Comparison of ENCODE assay signal across 8 mouse cellular contexts in the genomic region with DNA sequence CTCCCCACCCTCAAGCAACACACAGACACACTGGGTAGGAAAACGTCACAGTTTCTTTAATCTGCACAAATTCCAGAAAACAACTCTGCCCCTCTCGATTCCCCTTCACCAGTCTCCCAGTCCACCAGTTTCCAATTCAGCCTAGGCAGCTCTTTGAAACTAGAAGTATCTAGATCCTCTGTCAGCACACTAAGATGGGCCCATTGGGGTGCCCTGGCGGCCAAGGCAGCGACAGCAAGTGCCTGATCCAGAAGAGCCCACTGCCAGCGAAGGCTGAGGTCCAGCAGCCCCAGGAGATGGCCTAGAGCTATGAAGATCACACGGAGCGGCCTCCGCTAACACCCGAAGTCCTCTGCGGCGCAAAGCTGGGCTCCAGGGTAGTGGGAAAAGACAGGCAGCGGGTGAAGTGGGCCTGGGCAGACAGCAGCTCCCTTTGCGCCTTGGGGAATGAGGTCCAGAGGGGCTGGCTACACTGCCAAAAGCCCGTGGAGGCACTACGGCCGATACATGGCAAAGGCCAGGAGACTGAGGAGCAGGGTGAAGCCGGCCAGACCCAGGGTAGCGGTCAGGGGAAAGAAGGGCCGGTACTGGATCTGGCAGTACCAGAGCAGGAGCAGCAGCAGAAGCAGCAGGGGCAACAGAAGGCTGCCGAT. TPM values are rescaled to one million over a fixed set of nuclear protein-coding genes. Genes with fewer than 3 reads are reported as not detected.
A peak's percentile ranks its signal among the peaks of the same experiment; 100 is the strongest.
DNase-seq lines count a peak whose midpoint lies in the region; ATAC-seq and TF ChIP-seq lines count a peak whose summit lies in the region.

No protein-coding gene starts in this region.

- peak overlapping the region; percentile 81 for H3K27ac ChIP-seq in testis, adult 2 months (ENCODE audit: control insufficient read depth, insufficient read depth, low read depth, low read length)
- peak overlapping the region; percentile 78; the same call in 1 of the 2 replicates for H3K27ac ChIP-seq in intestine, postnatal 0 days (ENCODE audit: low read depth, low read length)
- peak overlapping the region; percentile 69 for H3K27ac ChIP-seq in small intestine, adult 2 months (ENCODE audit: insufficient read depth, low read depth, low read length)

- WGBS in intestine, postnatal 0 days: 59% methylated on average over 20 of the region's 20 CpGs
- WGBS in small intestine, adult 2 months: 62% methylated on average over 20 of the region's 20 CpGs

- DNase-seq in cerebellum, postnatal 25 days: peak; percentile 35 to 51
- no peak for DNase-seq in cerebellum, postnatal 4 days (ENCODE audit: low spot score in 2 of 2)
- no peak for DNase-seq in testis, postnatal 10 days (ENCODE audit: low spot score)
- DNase-seq in spleen, postnatal 4 days (ENCODE audit: low spot score in 2 of 2): no peak
- DNase-seq in Muller cell, postnatal 12 days (ENCODE audit: inconsistent ontology term): no peak

- no peaks in the 10 kb centered on the region for H3K27me3 ChIP-seq in testis, adult 2 months (ENCODE audit: control insufficient read depth, insufficient read depth, low read length)
- no peaks in the 10 kb centered on the region for H3K27me3 ChIP-seq in intestine, postnatal 0 days (replicated peaks; ENCODE audit: control insufficient read depth, insufficient read depth, low read length)
- no peaks in the 10 kb centered on the region for H3K27me3 ChIP-seq in small intestine, adult 2 months (ENCODE audit: control insufficient read depth, insufficient read depth, low read length)

- peak overlapping the region; percentile 70 for H3K9ac ChIP-seq in intestine, postnatal 0 days (ENCODE audit: low read depth, low read length)

- TF ChIP-seq POLR2A in testis, adult 2 months (IDR thresholded peaks at IDR 0.05; ENCODE audit: control insufficient read depth, low read depth, low read length): no peak
- no peak for TF ChIP-seq POLR2A in small intestine, adult 2 months (IDR thresholded peaks at IDR 0.05; ENCODE audit: low read depth, low read length)

- no peaks in the 10 kb centered on the region for H3K9me3 ChIP-seq in intestine, postnatal 0 days (ENCODE audit: control insufficient read depth)

- H3K36me3 ChIP-seq in testis, adult 2 months (ENCODE audit: control insufficient read depth, insufficient read depth, low read length): no peaks in the 10 kb centered on the region
- H3K36me3 ChIP-seq in intestine, postnatal 0 days (ENCODE audit: control insufficient read depth, insufficient read depth): peaks cover 30% of the 10 kb centered on the region
- peaks cover 20% of the 10 kb centered on the region for H3K36me3 ChIP-seq in small intestine, adult 2 months (ENCODE audit: control insufficient read depth, insufficient read depth, low read length)

- ATAC-seq in intestine, postnatal 0 days: peak; percentile 0; the same call in 1 of the 2 replicates

- H3K4me3 ChIP-seq in testis, adult 2 months (ENCODE audit: control insufficient read depth, low read depth, low read length): peak overlapping the region; percentile 96
- H3K4me3 ChIP-seq in intestine, postnatal 0 days (ENCODE audit: low read depth, low read length): peak overlapping the region; percentile 62
- H3K4me3 ChIP-seq in small intestine, adult 2 months (ENCODE audit: low read depth, low read length): peak overlapping the region; percentile 97

- H3K4me2 ChIP-seq in intestine, postnatal 0 days (replicated peaks; ENCODE audit: low read depth): peak overlapping the region; percentile 90

- peaks cover 27% of the 10 kb centered on the region for H3K4me1 ChIP-seq in testis, adult 2 months (ENCODE audit: control insufficient read depth, insufficient read depth, low read length)
- 0 out of 2 replicates have a peak, but pooled peaks cover 12% of the 10 kb centered on the region for H3K4me1 ChIP-seq in intestine, postnatal 0 days (replicated peaks; ENCODE audit: control insufficient read depth, insufficient read depth, low read length)
- H3K4me1 ChIP-seq in small intestine, adult 2 months (ENCODE audit: control insufficient read depth, insufficient read depth, insufficient read length, low read length): peaks cover 23% of the 10 kb centered on the region

- TF ChIP-seq CTCF in testis, adult 2 months (IDR thresholded peaks at IDR 0.05; ENCODE audit: control insufficient read depth, insufficient read depth, insufficient replicate concordance, low read depth, low read length): no peak
- TF ChIP-seq CTCF in intestine, postnatal 0 days (IDR thresholded peaks at IDR 0.05; ENCODE audit: low read depth): peak; percentile 30; the same call in 1 of the 2 replicates
- TF ChIP-seq CTCF in small intestine, adult 2 months (IDR thresholded peaks at IDR 0.05; ENCODE audit: extremely low read depth, insufficient read length, insufficient replicate concordance, low read depth, low read length): no peak

RNA-seq across cellular contexts. Expression of gene Fastk, which starts 0.5 kb away (rescaled TPM):
- polyA plus RNA-seq in testis, adult 2 months (2012; rRNA removed): 243 and 247 TPM in 2 replicates
- 66.8 and 67.0 TPM in 2 replicates for polyA plus RNA-seq in intestine, postnatal 0 days (2015; fragmentation: Nextera tagmentation; extraction: Ambion mirVana)
- 159 and 230 TPM in 2 replicates for polyA plus RNA-seq in small intestine, adult 2 months (2012; rRNA removed)

RNA-seq across cellular contexts. Expression of gene Tmub1, which starts 2.1 kb away (rescaled TPM):
- 5.7 and 6.2 TPM in 2 replicates for polyA plus RNA-seq in testis, adult 2 months (2012; rRNA removed)
- polyA plus RNA-seq in intestine, postnatal 0 days (2015; fragmentation: Nextera tagmentation; extraction: Ambion mirVana): 27.5 and 28.8 TPM in 2 replicates
- 51.7 and 135 TPM in 2 replicates for polyA plus RNA-seq in small intestine, adult 2 months (2012; rRNA removed)

RNA-seq across cellular contexts. Expression of gene Agap3, which starts 6.4 kb away (rescaled TPM):
- 29.5 and 31.0 TPM in 2 replicates for polyA plus RNA-seq in testis, adult 2 months (2012; rRNA removed)
- 14.9 and 16.6 TPM in 2 replicates for polyA plus RNA-seq in intestine, postnatal 0 days (2015; fragmentation: Nextera tagmentation; extraction: Ambion mirVana)
- polyA plus RNA-seq in small intestine, adult 2 months (2012; rRNA removed): 31.4 and 59.4 TPM in 2 replicates

RNA-seq across cellular contexts. Expression of gene Slc4a2, which starts 21.9 kb away (rescaled TPM):
- 46.4 and 46.9 TPM in 2 replicates for polyA plus RNA-seq in testis, adult 2 months (2012; rRNA removed)
- polyA plus RNA-seq in intestine, postnatal 0 days (2015; fragmentation: Nextera tagmentation; extraction: Ambion mirVana): 29.9 and 30.1 TPM in 2 replicates
- polyA plus RNA-seq in small intestine, adult 2 months (2012; rRNA removed): 51.4 and 90.6 TPM in 2 replicates

RNA-seq across cellular contexts. Expression of gene Cdk5, which starts 22.2 kb away (rescaled TPM):
- 40.6 and 52.3 TPM in 2 replicates for polyA plus RNA-seq in testis, adult 2 months (2012; rRNA removed)
- 28.4 and 29.9 TPM in 2 replicates for polyA plus RNA-seq in intestine, postnatal 0 days (2015; fragmentation: Nextera tagmentation; extraction: Ambion mirVana)
- 34.0 and 64.7 TPM in 2 replicates for polyA plus RNA-seq in small intestine, adult 2 months (2012; rRNA removed)

Comparison
In these comparisons a context has a peak if more than half of its experiments do, and no peak if none do; other contexts are left out.
1. DNase-seq: peak in cerebellum, postnatal 25 days (2 of 2); none in cerebellum, postnatal 4 days (0 of 2), testis, postnatal 10 days (single experiment), spleen, postnatal 4 days (0 of 2) and Muller cell, postnatal 12 days (single experiment).
2. Peak in every context shown above with its lines, with median percentiles within 50 percentile points of each other: H3K27ac ChIP-seq and H3K4me3 ChIP-seq.